Mouse (Mus musculus): ENCODE measurements around the gene Ttc39b. TPM values are rescaled to one million over a fixed set of nuclear protein-coding genes. Genes with fewer than 3 reads are reported as not detected.
A peak's percentile ranks its signal among the peaks of the same experiment; 100 is the strongest.

Ttc39b gene
- polyA plus RNA-seq, 1 experiment: 4.1 TPM

- H3K4me3 ChIP-seq (ENCODE audit: extremely low read depth, insufficient read depth, insufficient read length): no peak overlapping the region
- no peaks in the 10 kb centered on the region for H3K27me3 ChIP-seq (ENCODE audit: control insufficient read depth, insufficient read depth, low read length)
- peaks cover 6% of the 10 kb centered on the region; the same call in 1 of the 2 replicates for H3K4me1 ChIP-seq (ENCODE audit: control insufficient read depth, insufficient read depth, insufficient read length)
- H3K36me3 ChIP-seq (ENCODE audit: control insufficient read depth, insufficient read depth, low read length): no peaks in the 10 kb centered on the region
- no peak for TF ChIP-seq CTCF (IDR thresholded peaks at IDR 0.05; ENCODE audit: extremely low read depth, insufficient read depth, insufficient read length, insufficient replicate concordance)
- no peak for TF ChIP-seq POLR2A (IDR thresholded peaks at IDR 0.05; ENCODE audit: low read depth, low read length)
- H3K27ac ChIP-seq (ENCODE audit: insufficient read depth, low read length): no peak overlapping the region
- no peak for DNase-seq (ENCODE audit: low read depth in 1 of 2, low spot score in 2 of 2)
- WGBS: 93% methylated on average over 7 of the region's 7 CpGs
These were observed 44.8 kb downstream of the Ttc39b start for GRCm38 (mm10) chr4:83279236-83279635.

- no peaks in the 10 kb centered on the region; the same call in 1 of the 2 replicates for H3K36me3 ChIP-seq (ENCODE audit: control insufficient read depth, insufficient read depth, low read length)
- no peaks in the 10 kb centered on the region for H3K27me3 ChIP-seq (ENCODE audit: control insufficient read depth, insufficient read depth, low read length)
- 43% methylated on average over 2 of the region's 2 CpGs for WGBS
- no peak overlapping the region for H3K27ac ChIP-seq (ENCODE audit: insufficient read depth, low read length)
- TF ChIP-seq POLR2A (IDR thresholded peaks at IDR 0.05; ENCODE audit: low read depth, low read length) (no peak), CTCF (IDR thresholded peaks at IDR 0.05; ENCODE audit: extremely low read depth, insufficient read depth, insufficient read length, insufficient replicate concordance) (no peak)
- no peak for DNase-seq (ENCODE audit: low read depth in 1 of 2, low spot score in 2 of 2)
- no peak overlapping the region for H3K4me3 ChIP-seq (ENCODE audit: extremely low read depth, insufficient read depth, insufficient read length)
- H3K4me1 ChIP-seq (ENCODE audit: control insufficient read depth, insufficient read depth, insufficient read length): peaks cover 12% of the 10 kb centered on the region; the same call in 1 of the 2 replicates
These were observed 49.8 kb downstream of the Ttc39b start for GRCm38 (mm10) chr4:83274241-83274640.

- no peaks in the 10 kb centered on the region; the same call in 1 of the 2 replicates for H3K36me3 ChIP-seq (ENCODE audit: control insufficient read depth, insufficient read depth, low read length)
- H3K4me1 ChIP-seq (ENCODE audit: control insufficient read depth, insufficient read depth, insufficient read length): peaks cover 12% of the 10 kb centered on the region; the same call in 1 of the 2 replicates
- peak overlapping the region; percentile 21; the same call in 1 of the 2 replicates for H3K27ac ChIP-seq (ENCODE audit: insufficient read depth, low read length)
- 6% methylated on average over 19 of the region's 19 CpGs for WGBS
- TF ChIP-seq POLR2A (IDR thresholded peaks at IDR 0.05; ENCODE audit: low read depth, low read length): no peak
- TF ChIP-seq CTCF (IDR thresholded peaks at IDR 0.05; ENCODE audit: extremely low read depth, insufficient read depth, insufficient read length, insufficient replicate concordance): no peak
- DNase-seq (ENCODE audit: low read depth in 1 of 2, low spot score in 2 of 2): peak; percentile 22 to 43
- peak overlapping the region; percentile 48; the same call in 1 of the 2 replicates for H3K4me3 ChIP-seq (ENCODE audit: extremely low read depth, insufficient read depth, insufficient read length)
- H3K27me3 ChIP-seq (ENCODE audit: control insufficient read depth, insufficient read depth, low read length): no peaks in the 10 kb centered on the region
These were observed 50.4 kb downstream of the Ttc39b start for GRCm38 (mm10) chr4:83273616-83274050.

GRCm38 (mm10) chr4:83272917-83273615 is 51.0 kb downstream of the Ttc39b start:
- peak overlapping the region; percentile 48; the same call in 1 of the 2 replicates for H3K4me3 ChIP-seq (ENCODE audit: extremely low read depth, insufficient read depth, insufficient read length)
- WGBS: 42% methylated on average over 9 of the region's 9 CpGs
- H3K27ac ChIP-seq (ENCODE audit: insufficient read depth, low read length): peak overlapping the region; percentile 21; the same call in 1 of the 2 replicates
- no peak for DNase-seq (ENCODE audit: low read depth in 1 of 2, low spot score in 2 of 2)
- no peaks in the 10 kb centered on the region for H3K27me3 ChIP-seq (ENCODE audit: control insufficient read depth, insufficient read depth, low read length)
- H3K4me1 ChIP-seq (ENCODE audit: control insufficient read depth, insufficient read depth, insufficient read length): peaks cover 12% of the 10 kb centered on the region; the same call in 1 of the 2 replicates
- H3K36me3 ChIP-seq (ENCODE audit: control insufficient read depth, insufficient read depth, low read length): no peaks in the 10 kb centered on the region; the same call in 1 of the 2 replicates
- no peak for TF ChIP-seq CTCF (IDR thresholded peaks at IDR 0.05; ENCODE audit: extremely low read depth, insufficient read depth, insufficient read length, insufficient replicate concordance)
- no peak for TF ChIP-seq POLR2A (IDR thresholded peaks at IDR 0.05; ENCODE audit: low read depth, low read length)

GRCm38 (mm10) chr4:83270481-83270880 is 53.6 kb downstream of the Ttc39b start:
- Histone ChIP-seq H3K36me3 (ENCODE audit: control insufficient read depth, insufficient read depth, low read length) (no peaks in the 10 kb centered on the region; the same call in 1 of the 2 replicates), H3K27me3 (ENCODE audit: control insufficient read depth, insufficient read depth, low read length) (no peaks in the 10 kb centered on the region), H3K4me3 (ENCODE audit: extremely low read depth, insufficient read depth, insufficient read length) (no peak overlapping the region), H3K27ac (ENCODE audit: insufficient read depth, low read length) (no peak overlapping the region), H3K4me1 (ENCODE audit: control insufficient read depth, insufficient read depth, insufficient read length) (peaks cover 19% of the 10 kb centered on the region; the same call in 1 of the 2 replicates)
- no peak for DNase-seq (ENCODE audit: low read depth in 1 of 2, low spot score in 2 of 2)
- 97% methylated on average over 8 of the region's 8 CpGs for WGBS
- no peak for TF ChIP-seq POLR2A (IDR thresholded peaks at IDR 0.05; ENCODE audit: low read depth, low read length)
- TF ChIP-seq CTCF (IDR thresholded peaks at IDR 0.05; ENCODE audit: extremely low read depth, insufficient read depth, insufficient read length, insufficient replicate concordance): no peak

GRCm38 (mm10) chr4:83269614-83270013 is 54.4 kb downstream of the Ttc39b start:
- WGBS: 52% methylated on average over 6 of the region's 6 CpGs
- no peaks in the 10 kb centered on the region; the same call in 1 of the 2 replicates for H3K36me3 ChIP-seq (ENCODE audit: control insufficient read depth, insufficient read depth, low read length)
- TF ChIP-seq CTCF (IDR thresholded peaks at IDR 0.05; ENCODE audit: extremely low read depth, insufficient read depth, insufficient read length, insufficient replicate concordance): no peak
- TF ChIP-seq POLR2A (IDR thresholded peaks at IDR 0.05; ENCODE audit: low read depth, low read length): no peak

More at GRCm38 (mm10) chr4:83269614-83270013, 54.4 kb downstream of the Ttc39b start:
- Histone ChIP-seq H3K27ac (ENCODE audit: insufficient read depth, low read length) (no peak overlapping the region), H3K4me3 (ENCODE audit: extremely low read depth, insufficient read depth, insufficient read length) (no peak overlapping the region), H3K27me3 (ENCODE audit: control insufficient read depth, insufficient read depth, low read length) (no peaks in the 10 kb centered on the region), H3K4me1 (ENCODE audit: control insufficient read depth, insufficient read depth, insufficient read length) (peaks cover 18% of the 10 kb centered on the region; the same call in 1 of the 2 replicates)
- no peak for DNase-seq (ENCODE audit: low read depth in 1 of 2, low spot score in 2 of 2)

Data from spleen, adult 2 months (tissue).